Mouse (Mus musculus) heart, adult 9 months (tissue): ENCODE results near the gene Susd2.

Source experiments
- DNase-seq, 2 experiments: peaks; one replicate each; pipeline ENCODE4 v3.0.0; 2022; ENCODE audit warnings: low spot score in 2 of 2

Susd2 gene

GRCm38 (mm10) chr10:75654053-75654452 is 10.2 kb upstream of the Susd2 start:
- DNase-seq: no peak

GRCm38 (mm10) chr10:75651381-75652068 is 7.7 kb upstream of the Susd2 start:
- no peak for DNase-seq

- DNase-seq: no peak
Measured at GRCm38 (mm10) chr10:75650306-75650902, 6.6 kb upstream of the Susd2 start.

- no peak for DNase-seq
Measured at GRCm38 (mm10) chr10:75649406-75649995, 5.7 kb upstream of the Susd2 start.

GRCm38 (mm10) chr10:75649001-75649400 is 5.2 kb upstream of the Susd2 start:
- no peak for DNase-seq

- no peak for DNase-seq
Measured at GRCm38 (mm10) chr10:75648091-75648490, 4.3 kb upstream of the Susd2 start.

- peak; percentile 54 to 72 for DNase-seq
Measured at GRCm38 (mm10) chr10:75647362-75647761, 3.6 kb upstream of the Susd2 start.

- no peak for DNase-seq
Measured at GRCm38 (mm10) chr10:75646406-75646805, 2.6 kb upstream of the Susd2 start.

GRCm38 (mm10) chr10:75645616-75646015 is 1.8 kb upstream of the Susd2 start:
- DNase-seq: no peak

- DNase-seq: no peak
Measured at GRCm38 (mm10) chr10:75642891-75643290, 917 bp downstream of the Susd2 start.

GRCm38 (mm10) chr10:75642436-75642835 is 1.4 kb downstream of the Susd2 start:
- DNase-seq: no peak

GRCm38 (mm10) chr10:75641721-75642222 is 2.0 kb downstream of the Susd2 start:
- no peak for DNase-seq

- DNase-seq: no peak
Measured at GRCm38 (mm10) chr10:75637711-75638110, 6.1 kb downstream of the Susd2 start.

GRCm38 (mm10) chr10:75636084-75636786 is 7.6 kb downstream of the Susd2 start:
- DNase-seq: no peak

- peak; percentile 70 to 91 for DNase-seq
Measured at GRCm38 (mm10) chr10:75635693-75636055, 8.1 kb downstream of the Susd2 start.

GRCm38 (mm10) chr10:75635019-75635692 is 8.7 kb downstream of the Susd2 start:
- DNase-seq: no peak

GRCm38 (mm10) chr10:75634610-75635009 is 9.2 kb downstream of the Susd2 start:
- no peak for DNase-seq

GRCm38 (mm10) chr10:75633576-75634139 is 10.2 kb downstream of the Susd2 start:
- no peak for DNase-seq

GRCm38 (mm10) chr10:75633048-75633447 is 10.8 kb downstream of the Susd2 start:
- peak in 1 of 2 experiments; percentile 51 for DNase-seq

- peak; percentile 81 to 89 for DNase-seq
Measured at GRCm38 (mm10) chr10:75632633-75633032, 11.2 kb downstream of the Susd2 start.

GRCm38 (mm10) chr10:75627490-75627889 is 16.3 kb downstream of the Susd2 start:
- DNase-seq: peak in 1 of 2 experiments; percentile 35
